Mouse (Mus musculus): Measurements from ENCODE around the gene Ibtk. TPM values are rescaled to one million over a fixed set of nuclear protein-coding genes. Genes with fewer than 3 reads are reported as not detected.
"Not testable (repeated sequence)": the region's sequence is repeated elsewhere in the genome, so short reads cannot be mapped to it uniquely, and the experiment has no call there.

Ibtk gene
- 30.8 and 33.0 TPM in 2 replicates for polyA plus RNA-seq (2016; fragmentation: Nextera tagmentation; extraction: Ambion mirVana)

GRCm38 (mm10) chr9:85749142-85749921, at the start of gene Ibtk:
TSS of gene Ibtk (minus strand) at chr9:85749334.
- under 1% methylated on average over 52 of the region's 52 CpGs for WGBS
- Histone ChIP-seq H3K27ac (peak within 1 kb of the TSS; percentile 100), H3K36me3 (0 out of 2 replicates have a peak, but pooled peaks cover 3% of the 10 kb centered on the region), H3K4me3 (peak within 1 kb of the TSS; percentile 97), H3K27me3 (ENCODE audit: insufficient read depth, poor library complexity, severe bottlenecking) (no peaks in the 10 kb centered on the region), H3K4me1 (replicated peaks) (peaks cover 17% of the 10 kb centered on the region), H3K9me3 (no peaks in the 10 kb centered on the region)
- DNase-seq (ENCODE audit: low spot score): peak; percentile 98

- 94% methylated on average over 18 of the region's 18 CpGs for WGBS
- H3K4me3 ChIP-seq; H3K27me3 ChIP-seq (ENCODE audit: insufficient read depth, poor library complexity, severe bottlenecking): not testable (repeated sequence)
Observed at GRCm38 (mm10) chr9:85791521-85791920, 42.4 kb upstream of the Ibtk start.

GRCm38 (mm10) chr9:85780249-85780648, 31.1 kb upstream of the Ibtk start:
- no peak for DNase-seq (ENCODE audit: low spot score)
- H3K4me1 ChIP-seq (replicated peaks): no peaks in the 10 kb centered on the region
- H3K27me3 ChIP-seq (ENCODE audit: insufficient read depth, poor library complexity, severe bottlenecking): peaks cover 4% of the 10 kb centered on the region; the same call in 1 of the 2 replicates
- WGBS: 74% methylated on average over 4 of the region's 4 CpGs
- no peaks in the 10 kb centered on the region for H3K36me3 ChIP-seq
- no peaks in the 10 kb centered on the region for H3K9me3 ChIP-seq
- no peak overlapping the region for H3K4me3 ChIP-seq
- H3K27ac ChIP-seq: no peak overlapping the region

More at GRCm38 (mm10) chr9:85791521-85791920, 42.4 kb upstream of the Ibtk start:
- not testable (repeated sequence) for H3K9me3 ChIP-seq; H3K36me3 ChIP-seq; H3K4me1 ChIP-seq (replicated peaks); DNase-seq (ENCODE audit: low spot score); H3K27ac ChIP-seq

GRCm38 (mm10) chr9:85779458-85779857, 30.3 kb upstream of the Ibtk start:
- H3K4me3 ChIP-seq: no peak overlapping the region
- H3K9me3 ChIP-seq: no peaks in the 10 kb centered on the region
- H3K4me1 ChIP-seq (replicated peaks): no peaks in the 10 kb centered on the region
- DNase-seq (ENCODE audit: low spot score): no peak
- H3K27me3 ChIP-seq (ENCODE audit: insufficient read depth, poor library complexity, severe bottlenecking): peaks cover 4% of the 10 kb centered on the region; the same call in 1 of the 2 replicates
- no peaks in the 10 kb centered on the region for H3K36me3 ChIP-seq
- WGBS: 34% methylated on average over 4 of the region's 4 CpGs
- H3K27ac ChIP-seq: no peak overlapping the region

- DNase-seq (ENCODE audit: low spot score): no peak
- H3K4me1 ChIP-seq (replicated peaks): no peaks in the 10 kb centered on the region
- WGBS: 74% methylated on average over 6 of the region's 6 CpGs
- no peak overlapping the region for H3K27ac ChIP-seq
- H3K36me3 ChIP-seq: no peaks in the 10 kb centered on the region
- H3K27me3 ChIP-seq (ENCODE audit: insufficient read depth, poor library complexity, severe bottlenecking): peaks cover 4% of the 10 kb centered on the region; the same call in 1 of the 2 replicates
- H3K9me3 ChIP-seq: no peaks in the 10 kb centered on the region
- no peak overlapping the region for H3K4me3 ChIP-seq
Observed at GRCm38 (mm10) chr9:85777544-85777943, 28.4 kb upstream of the Ibtk start.

GRCm38 (mm10) chr9:85772280-85772679, 23.1 kb upstream of the Ibtk start:
- WGBS: 78% methylated on average over 12 of the region's 12 CpGs
- no peak for DNase-seq (ENCODE audit: low spot score)

GRCm38 (mm10) chr9:85771454-85771853, 22.3 kb upstream of the Ibtk start:
- Histone ChIP-seq H3K27me3 (ENCODE audit: insufficient read depth, poor library complexity, severe bottlenecking) (no peaks in the 10 kb centered on the region), H3K36me3 (no peaks in the 10 kb centered on the region), H3K4me3 (no peak overlapping the region), H3K9me3 (no peaks in the 10 kb centered on the region), H3K27ac (no peak overlapping the region), H3K4me1 (replicated peaks) (no peaks in the 10 kb centered on the region)
- 76% methylated on average over 3 of the region's 3 CpGs for WGBS
- DNase-seq (ENCODE audit: low spot score): no peak

More at GRCm38 (mm10) chr9:85772280-85772679, 23.1 kb upstream of the Ibtk start:
- Histone ChIP-seq H3K36me3 (no peaks in the 10 kb centered on the region), H3K9me3 (no peaks in the 10 kb centered on the region), H3K27me3 (ENCODE audit: insufficient read depth, poor library complexity, severe bottlenecking) (no peaks in the 10 kb centered on the region), H3K27ac (no peak overlapping the region), H3K4me3 (no peak overlapping the region), H3K4me1 (replicated peaks) (no peaks in the 10 kb centered on the region)

- no peaks in the 10 kb centered on the region for H3K9me3 ChIP-seq
- no peaks in the 10 kb centered on the region for H3K4me1 ChIP-seq (replicated peaks)
- 86% methylated on average over 4 of the region's 4 CpGs for WGBS
- H3K4me3 ChIP-seq: no peak overlapping the region
- no peak for DNase-seq (ENCODE audit: low spot score)
- H3K36me3 ChIP-seq: no peaks in the 10 kb centered on the region
- H3K27ac ChIP-seq: no peak overlapping the region
- H3K27me3 ChIP-seq (ENCODE audit: insufficient read depth, poor library complexity, severe bottlenecking): no peaks in the 10 kb centered on the region
Observed at GRCm38 (mm10) chr9:85770369-85770768, 21.2 kb upstream of the Ibtk start.

GRCm38 (mm10) chr9:85769057-85769789, 20.1 kb upstream of the Ibtk start:
- DNase-seq (ENCODE audit: low spot score): no peak
- H3K36me3 ChIP-seq: no peaks in the 10 kb centered on the region
- H3K9me3 ChIP-seq: no peaks in the 10 kb centered on the region
- H3K4me1 ChIP-seq (replicated peaks): no peaks in the 10 kb centered on the region
- 76% methylated on average over 12 of the region's 12 CpGs for WGBS
- H3K27ac ChIP-seq: no peak overlapping the region
- H3K4me3 ChIP-seq: no peak overlapping the region
- H3K27me3 ChIP-seq (ENCODE audit: insufficient read depth, poor library complexity, severe bottlenecking): no peaks in the 10 kb centered on the region

GRCm38 (mm10) chr9:85767255-85767654, 18.1 kb upstream of the Ibtk start:
- H3K4me1 ChIP-seq (replicated peaks): no peaks in the 10 kb centered on the region
- DNase-seq (ENCODE audit: low spot score): no peak

GRCm38 (mm10) chr9:85762476-85762875, 13.3 kb upstream of the Ibtk start:
- no peaks in the 10 kb centered on the region for H3K36me3 ChIP-seq
- no peak overlapping the region for H3K27ac ChIP-seq
- H3K4me1 ChIP-seq (replicated peaks): no peaks in the 10 kb centered on the region
- DNase-seq (ENCODE audit: low spot score): no peak
- H3K27me3 ChIP-seq (ENCODE audit: insufficient read depth, poor library complexity, severe bottlenecking): no peaks in the 10 kb centered on the region
- 97% methylated on average over 1 of the region's 1 CpGs for WGBS
- no peaks in the 10 kb centered on the region for H3K9me3 ChIP-seq
- H3K4me3 ChIP-seq: no peak overlapping the region

More at GRCm38 (mm10) chr9:85767255-85767654, 18.1 kb upstream of the Ibtk start:
- Histone ChIP-seq H3K4me3 (no peak overlapping the region), H3K27me3 (ENCODE audit: insufficient read depth, poor library complexity, severe bottlenecking) (no peaks in the 10 kb centered on the region), H3K9me3 (no peaks in the 10 kb centered on the region), H3K27ac (no peak overlapping the region), H3K36me3 (no peaks in the 10 kb centered on the region)
- 95% methylated on average over 2 of the region's 2 CpGs for WGBS

GRCm38 (mm10) chr9:85750797-85751196, 1.7 kb upstream of the Ibtk start:
- H3K4me3 ChIP-seq: no peak overlapping the region
- 94% methylated on average over 7 of the region's 7 CpGs for WGBS
- no peaks in the 10 kb centered on the region for H3K9me3 ChIP-seq
- H3K27me3 ChIP-seq (ENCODE audit: insufficient read depth, poor library complexity, severe bottlenecking): no peaks in the 10 kb centered on the region
- DNase-seq (ENCODE audit: low spot score): no peak
- H3K36me3 ChIP-seq: 0 out of 2 replicates have a peak, but pooled peaks cover 3% of the 10 kb centered on the region
- peaks cover 17% of the 10 kb centered on the region for H3K4me1 ChIP-seq (replicated peaks)
- no peak overlapping the region for H3K27ac ChIP-seq

All from hindbrain, embryonic 10.5 days (tissue).